Mouse (Mus musculus) neural tube, embryonic 14.5 days (tissue): ENCODE measurements at regions not wholly inside any gene's neighbourhood (a gene's known extent, or its start where the extent isn't known, plus 50 kb on each side); places are given as distances from the start of the nearest gene placed in this dataset.

Source experiments
- ATAC-seq: fragments of 200-750 bp; cut with Nextera tagmentation; 2 replicates; pipeline ENCODE4 v1.8.0; 2017; ENCODE audit warnings: low read depth, mild to moderate bottlenecking, moderate TSS enrichment, moderate library complexity
- H3K27ac ChIP-seq: fragments of 300-500 bp; sonication (generic); 2 replicates; pipeline ENCODE4 v1.5.1; 2014; ENCODE audit warnings: low read depth, mild to moderate bottlenecking, control low read depth, low read length, moderate library complexity, mixed read lengths
- H3K27me3 ChIP-seq: fragments of 300-500 bp; sonication (generic); 2 replicates; pipeline ENCODE4 v1.6.1; 2014; ENCODE audit warnings: low read length; ENCODE audit not compliant: control insufficient read depth, insufficient read depth
- H3K36me3 ChIP-seq: fragments of 300-500 bp; sonication (generic); 2 replicates; pipeline ENCODE4 v1.6.1; 2014; ENCODE audit warnings: low read length, mixed read lengths; ENCODE audit not compliant: control insufficient read depth, insufficient read depth
- H3K4me1 ChIP-seq: fragments of 300-500 bp; sonication (generic); 2 replicates; pipeline ENCODE4 v1.6.1; 2014; ENCODE audit warnings: low read length; ENCODE audit not compliant: control insufficient read depth, insufficient read depth
- H3K4me2 ChIP-seq: fragments of 300-500 bp; sonication (generic); 2 replicates; pipeline ENCODE4 v1.6.1; 2014; ENCODE audit warnings: mild to moderate bottlenecking, low read depth, low read length, control low read depth
- H3K4me3 ChIP-seq: fragments of 300-500 bp; sonication (generic); 2 replicates; pipeline ENCODE4 v1.5.1; 2014; ENCODE audit warnings: low read depth, low read length, control low read depth, mixed read lengths
- H3K9ac ChIP-seq: fragments of 300-500 bp; sonication (generic); replicated peaks from 2 replicates; pipeline ENCODE4 v1.6.1; 2014; ENCODE audit warnings: low read depth, mild to moderate bottlenecking, control low read depth, low read length, mixed read lengths
- H3K9me3 ChIP-seq: fragments of 300-500 bp; sonication (generic); 2 replicates; pipeline ENCODE4 v1.6.1; 2016; ENCODE audit warnings: low read length; ENCODE audit not compliant: control insufficient read depth
- WGBS: fragments of 180-500 bp; shearing (Covaris S2); extraction: QIAGEN DNeasy Blood & Tissue Kit; methylation state at CpG from one replicate; pipeline ENCODE4 v1.1.7; 2014; 5-methylcytosine and 5-hydroxymethylcytosine counted together

DNA sequence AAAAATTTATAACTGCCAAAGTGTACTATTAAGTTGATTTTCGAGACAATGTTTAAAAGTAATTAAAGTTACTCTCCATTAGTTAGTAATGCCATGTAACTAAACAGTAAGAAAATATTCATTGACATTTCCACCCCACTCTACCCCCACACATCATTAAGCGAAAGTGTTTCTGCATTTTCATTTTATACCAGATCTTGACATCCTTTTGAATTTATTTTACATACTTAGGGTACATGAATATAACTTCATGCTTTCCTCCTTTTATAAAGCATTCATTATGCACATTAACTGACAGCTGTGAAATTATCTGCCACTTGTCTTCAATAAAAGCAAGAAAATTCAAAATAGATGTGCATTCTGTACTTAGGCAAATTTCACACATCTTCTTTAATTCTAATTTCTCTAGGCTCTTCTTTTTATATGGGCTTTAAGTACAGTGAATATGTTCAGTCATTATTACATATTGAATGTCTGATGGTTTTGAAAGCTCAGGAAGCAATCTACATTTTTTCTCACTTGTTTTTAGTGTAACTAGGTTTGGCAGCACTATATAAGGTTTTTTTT is 526.5 kb downstream of the Epha5 start:
- Histone ChIP-seq H3K36me3 (no peaks in the 10 kb centered on the region), H3K9me3 (no peaks in the 10 kb centered on the region), H3K4me1 (no peaks in the 10 kb centered on the region), H3K4me2 (no peak overlapping the region), H3K4me3 (no peak overlapping the region), H3K27me3 (no peaks in the 10 kb centered on the region), H3K9ac (no peak overlapping the region), H3K27ac (no peak overlapping the region)
- 83% methylated on average over 2 of the region's 2 CpGs for WGBS
- ATAC-seq: no peak

DNA sequence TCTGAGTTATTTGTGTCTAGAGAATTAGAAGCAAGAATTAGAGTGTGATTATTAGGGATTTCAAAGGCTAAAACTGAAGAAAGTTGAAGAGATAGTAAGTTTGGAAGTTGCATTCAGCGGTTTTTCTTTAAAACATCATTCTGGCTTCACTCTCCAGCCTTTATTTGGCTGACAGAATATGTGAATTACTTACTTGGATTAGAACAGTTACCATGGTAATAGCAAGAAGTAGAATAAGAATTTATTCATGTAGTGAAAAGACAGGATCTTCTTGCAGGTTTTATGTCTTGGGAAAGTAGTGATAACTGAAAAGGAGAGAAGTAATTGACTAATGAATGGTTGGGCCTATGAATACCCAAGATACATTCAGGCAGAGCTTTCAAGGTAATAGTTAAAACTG is 517.1 kb upstream of the Tecrl start:
- Histone ChIP-seq H3K27me3 (no peaks in the 10 kb centered on the region), H3K9me3 (no peaks in the 10 kb centered on the region), H3K36me3 (no peaks in the 10 kb centered on the region), H3K4me2 (no peak overlapping the region), H3K4me1 (no peaks in the 10 kb centered on the region), H3K9ac (no peak overlapping the region), H3K27ac (no peak overlapping the region), H3K4me3 (no peak overlapping the region)
- no peak for ATAC-seq
- WGBS: 23% methylated on average over 1 of the region's 1 CpGs

DNA sequence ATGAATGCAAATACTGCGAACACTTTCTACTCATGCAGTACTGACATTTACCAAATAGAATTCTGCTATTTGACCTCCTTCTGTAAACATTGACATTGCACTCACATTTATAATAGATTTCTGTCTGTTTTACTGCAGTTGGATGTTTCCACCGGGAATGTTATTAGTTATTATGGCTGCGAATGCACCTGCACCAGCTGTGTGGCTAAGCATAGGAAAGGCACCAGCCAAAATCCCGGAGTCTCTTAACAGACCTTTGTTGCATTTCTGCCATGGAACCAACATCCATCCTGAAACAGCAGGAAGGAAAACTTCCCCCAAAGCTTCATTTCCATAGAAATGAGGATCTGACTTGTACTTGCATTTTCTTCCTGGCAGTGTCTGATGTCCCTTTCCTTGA is 513.4 kb upstream of the Tecrl start:
- peak; percentile 65; the same call in 1 of the 2 replicates for ATAC-seq
- Histone ChIP-seq H3K4me1 (no peaks in the 10 kb centered on the region), H3K36me3 (no peaks in the 10 kb centered on the region), H3K4me3 (no peak overlapping the region), H3K27me3 (no peaks in the 10 kb centered on the region), H3K9me3 (no peaks in the 10 kb centered on the region), H3K9ac (no peak overlapping the region), H3K27ac (no peak overlapping the region), H3K4me2 (no peak overlapping the region)
- 46% methylated on average over 4 of the region's 4 CpGs for WGBS

DNA sequence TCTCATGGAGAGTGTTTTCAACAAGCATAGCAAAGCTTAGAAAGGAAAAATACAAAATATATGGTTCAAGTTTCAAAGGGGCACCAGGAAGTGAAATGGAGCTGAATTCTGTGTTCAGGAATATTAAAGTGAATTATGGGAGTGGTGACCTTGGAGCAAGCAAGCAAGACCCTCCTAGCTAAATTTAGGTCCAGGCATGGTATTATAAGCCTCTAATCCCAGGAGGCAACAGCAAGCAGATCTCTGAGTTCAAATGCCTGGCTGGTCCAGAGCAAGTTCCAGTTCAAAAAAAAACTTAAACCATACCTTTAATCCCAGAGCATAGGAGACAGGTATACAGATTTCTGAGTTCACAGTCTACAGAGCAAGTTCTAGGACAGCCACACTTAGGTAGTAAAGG is 506.7 kb upstream of the Tecrl start:
- Histone ChIP-seq H3K36me3 (no peaks in the 10 kb centered on the region), H3K27ac (no peak overlapping the region), H3K4me3 (no peak overlapping the region), H3K4me1 (no peaks in the 10 kb centered on the region), H3K9ac (no peak overlapping the region), H3K9me3 (no peaks in the 10 kb centered on the region), H3K4me2 (no peak overlapping the region), H3K27me3 (no peaks in the 10 kb centered on the region)
- no peak for ATAC-seq

DNA sequence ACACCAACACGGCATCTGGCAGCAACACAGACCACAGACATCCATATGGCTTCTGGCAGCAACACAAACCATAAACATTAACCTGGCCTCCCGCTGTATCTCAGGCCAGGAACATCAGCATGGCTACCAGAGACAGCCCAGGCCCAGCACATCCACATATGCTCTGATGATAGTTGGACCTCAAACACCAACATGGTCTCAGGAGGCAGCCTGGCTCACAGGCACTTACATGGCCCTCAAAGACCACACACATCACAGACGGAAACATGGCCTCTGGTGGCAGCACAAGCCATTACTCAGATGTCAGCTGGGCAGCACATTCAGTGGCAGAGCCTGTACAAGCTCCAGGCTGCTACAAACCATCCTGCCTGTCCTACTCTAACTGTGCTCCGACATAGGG is 497.0 kb upstream of the Tecrl start:
- Histone ChIP-seq H3K4me3 (no peak overlapping the region), H3K4me1 (no peaks in the 10 kb centered on the region), H3K27me3 (no peaks in the 10 kb centered on the region), H3K4me2 (no peak overlapping the region), H3K27ac (no peak overlapping the region), H3K36me3 (no peaks in the 10 kb centered on the region), H3K9me3 (no peaks in the 10 kb centered on the region), H3K9ac (no peak overlapping the region)
- 77% methylated on average over 4 of the region's 4 CpGs for WGBS
- ATAC-seq: no peak

DNA sequence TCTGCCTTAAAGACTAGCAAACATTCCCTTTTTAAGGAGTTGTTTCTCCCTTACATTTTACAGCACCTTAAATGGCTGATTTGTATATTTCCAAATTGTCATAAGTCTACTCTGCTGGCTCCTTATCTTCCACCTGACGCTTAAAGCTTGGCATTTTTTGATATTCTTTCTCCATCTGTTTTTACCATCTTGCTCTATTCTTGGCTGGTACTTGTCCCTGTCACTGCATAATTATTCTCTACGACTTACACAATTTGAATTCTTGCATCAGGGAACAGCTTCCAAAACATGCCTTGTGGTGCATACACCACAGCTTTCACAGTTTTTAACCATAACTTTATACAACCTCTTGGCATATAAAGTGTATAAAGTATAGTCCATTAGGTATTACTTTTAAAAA is 471.6 kb upstream of the Tecrl start:
- no peaks in the 10 kb centered on the region for H3K27me3 ChIP-seq
- no peaks in the 10 kb centered on the region for H3K4me1 ChIP-seq
- 90% methylated on average over 2 of the region's 2 CpGs for WGBS
- H3K4me3 ChIP-seq: no peak overlapping the region
- no peak overlapping the region for H3K9ac ChIP-seq
- H3K9me3 ChIP-seq: no peaks in the 10 kb centered on the region
- H3K27ac ChIP-seq: no peak overlapping the region
- no peak overlapping the region for H3K4me2 ChIP-seq
- H3K36me3 ChIP-seq: no peaks in the 10 kb centered on the region
- ATAC-seq: no peak

DNA sequence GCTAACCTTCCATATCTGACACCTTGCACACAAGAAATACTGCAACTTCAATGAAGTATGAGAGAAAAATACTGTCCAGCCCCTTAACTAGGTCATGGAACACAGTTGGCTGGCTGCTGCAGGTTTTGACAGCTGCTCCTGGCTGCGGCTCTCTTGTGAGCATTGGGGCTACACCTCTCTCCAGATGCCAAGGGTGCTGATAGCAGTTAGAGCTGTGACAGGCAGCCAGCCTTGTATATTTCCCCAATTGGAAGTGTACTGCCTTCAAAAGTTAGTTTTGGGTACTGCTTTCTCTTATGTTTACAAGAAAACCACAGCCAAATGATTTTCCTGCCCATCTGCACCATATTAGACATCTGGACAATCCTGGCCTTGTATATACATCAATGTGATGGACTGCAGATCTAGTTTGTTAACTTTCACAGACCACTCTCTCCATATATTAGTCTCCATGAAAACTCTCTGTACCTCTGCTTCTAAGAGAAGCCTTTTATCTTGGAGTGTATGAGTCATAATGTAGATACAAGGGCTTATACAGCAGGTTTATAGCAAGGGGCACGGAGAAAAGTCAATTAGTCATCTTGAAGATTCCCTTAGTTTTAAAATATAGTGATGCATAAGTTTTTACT is 470.0 kb upstream of the Tecrl start:
- ATAC-seq: no peak
- Histone ChIP-seq H3K4me1 (no peaks in the 10 kb centered on the region), H3K36me3 (no peaks in the 10 kb centered on the region), H3K27ac (no peak overlapping the region), H3K4me2 (no peak overlapping the region), H3K9ac (no peak overlapping the region), H3K27me3 (no peaks in the 10 kb centered on the region), H3K9me3 (no peaks in the 10 kb centered on the region), H3K4me3 (no peak overlapping the region)
- 82% methylated on average over 2 of the region's 2 CpGs for WGBS

DNA sequence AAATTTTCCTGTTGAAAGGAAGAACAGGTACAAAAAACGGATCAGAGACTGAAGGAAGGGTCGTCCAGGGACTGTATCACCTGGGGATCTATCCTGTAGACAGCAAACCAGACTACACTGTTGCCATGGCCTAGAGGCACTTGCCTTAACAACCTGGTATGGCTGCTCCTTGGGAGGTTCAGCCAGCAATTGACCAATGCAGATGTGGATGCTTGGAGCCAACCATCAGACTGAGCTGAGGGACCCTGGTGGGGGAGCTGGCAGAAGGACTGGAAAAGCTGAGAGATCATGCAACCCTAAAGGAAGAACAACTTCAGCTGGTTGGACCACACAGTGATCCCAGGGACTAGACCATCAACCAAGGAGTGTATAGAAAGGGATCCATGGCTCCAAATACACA is 456.3 kb upstream of the Tecrl start:
- Histone ChIP-seq H3K27ac (no peak overlapping the region), H3K4me3 (no peak overlapping the region), H3K9me3 (no peaks in the 10 kb centered on the region), H3K36me3 (no peaks in the 10 kb centered on the region), H3K27me3 (no peaks in the 10 kb centered on the region), H3K4me1 (no peaks in the 10 kb centered on the region), H3K9ac (no peak overlapping the region), H3K4me2 (no peak overlapping the region)
- ATAC-seq: no peak
- 83% methylated on average over 2 of the region's 2 CpGs for WGBS

DNA sequence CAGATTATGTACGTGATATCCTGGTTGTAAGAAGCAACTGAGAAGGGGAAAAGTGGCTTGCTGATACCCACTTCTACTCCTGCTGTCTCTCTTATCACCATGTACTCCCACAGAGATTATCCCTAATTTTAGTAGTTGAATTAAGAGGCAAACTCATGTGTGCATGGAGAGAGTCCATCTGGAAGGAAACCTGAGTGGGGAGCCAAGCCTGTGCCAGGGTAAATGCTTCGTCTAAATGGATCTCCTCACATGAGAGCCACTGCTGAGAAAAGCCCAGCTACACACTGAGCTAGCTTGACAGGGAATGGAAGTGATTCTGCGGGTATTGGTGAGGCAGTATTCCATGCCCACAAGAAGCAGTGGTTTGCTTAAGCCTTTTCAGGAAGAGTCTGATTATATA is 445.0 kb upstream of the Tecrl start:
- WGBS: 77% methylated on average over 3 of the region's 3 CpGs
- Histone ChIP-seq H3K4me3 (no peak overlapping the region), H3K36me3 (no peaks in the 10 kb centered on the region), H3K4me1 (no peaks in the 10 kb centered on the region), H3K4me2 (no peak overlapping the region), H3K27me3 (no peaks in the 10 kb centered on the region), H3K9me3 (no peaks in the 10 kb centered on the region), H3K9ac (no peak overlapping the region), H3K27ac (no peak overlapping the region)
- ATAC-seq: no peak
